Mouse (Mus musculus) brain, embryonic 14.5 days (tissue): ENCODE results near the gene Epha4.

ENCODE experiments used
- CTCF ChIP-seq: fragments of 200-500 bp; IDR thresholded peaks from 2 replicates; pipeline ENCODE4 v1.5.1; 2012; ENCODE audit warnings: inconsistent platforms, mild to moderate bottlenecking, moderate library complexity, borderline replicate concordance; ENCODE audit not compliant: insufficient read depth, insufficient read length; ENCODE audit errors: extremely low read depth
- POLR2A ChIP-seq: fragments of 200-500 bp; IDR thresholded peaks from 2 replicates; pipeline ENCODE4 v1.6.1; 2012; ENCODE audit warnings: mild to moderate bottlenecking, inconsistent platforms, borderline replicate concordance; ENCODE audit not compliant: poor library complexity, insufficient read depth, insufficient read length, severe bottlenecking; ENCODE audit errors: extremely low read depth

DNA sequence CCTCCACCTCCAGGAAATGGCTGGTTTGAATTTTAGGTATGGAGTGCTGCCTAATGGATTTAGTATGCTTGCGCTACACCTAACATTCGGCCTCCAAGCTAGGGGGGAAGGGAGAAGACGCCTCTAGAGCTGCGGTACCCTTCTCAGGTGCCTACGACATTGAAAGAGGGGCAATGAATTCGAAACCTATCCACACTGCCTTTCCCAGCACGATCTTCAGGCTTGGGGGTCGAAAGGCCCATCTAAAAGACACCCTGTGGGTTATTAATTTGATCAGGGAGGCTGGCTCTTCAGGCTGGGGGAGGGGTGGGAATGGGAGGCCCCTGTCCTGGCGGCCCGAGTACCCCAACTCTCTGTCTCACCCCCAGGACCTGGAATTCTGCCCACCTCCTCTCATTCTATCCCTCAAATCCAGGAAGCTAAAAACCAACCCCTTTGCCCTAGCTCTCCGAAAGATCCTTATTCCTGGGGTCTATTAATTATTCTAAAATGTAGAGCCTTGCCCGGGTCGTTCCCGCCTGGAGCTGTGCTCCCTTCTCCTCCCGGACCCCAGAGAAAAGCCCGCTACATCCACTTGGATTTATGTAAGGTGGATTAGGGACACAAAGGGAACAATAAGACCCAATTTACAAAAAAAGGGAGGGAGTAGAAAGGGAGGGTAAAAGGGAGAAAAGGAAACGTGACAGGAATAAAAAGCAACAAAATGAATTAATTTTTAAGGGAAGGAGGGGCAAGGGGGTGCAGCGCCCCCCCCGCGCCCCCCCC, 2.3 kb downstream of the Epha4 start:
- TF ChIP-seq CTCF (no peak), POLR2A (peak; percentile 23; the same call in 1 of the 2 replicates)
